Mouse (Mus musculus): ENCODE data around the gene Efna5.

DNA sequence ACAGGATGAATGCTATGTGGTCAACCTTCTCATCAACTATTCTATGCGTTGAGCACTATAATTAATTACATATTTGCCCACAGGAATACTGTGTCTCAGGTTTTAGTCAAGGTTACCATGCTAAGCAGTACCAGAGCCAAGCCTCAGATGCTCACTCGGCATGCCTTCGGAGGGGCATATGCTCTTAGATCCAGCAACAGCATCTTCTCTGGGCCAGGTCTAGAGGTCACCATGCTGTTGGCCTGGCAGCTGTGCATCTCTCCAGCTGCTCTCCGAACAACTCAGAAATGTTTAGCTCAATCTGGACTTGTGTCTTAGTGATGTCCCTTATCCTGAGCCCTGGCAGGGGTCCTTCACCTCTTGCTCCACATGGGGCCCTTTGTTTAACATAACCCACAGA, 114.4 kb downstream of the Efna5 start:
- no peak for TF ChIP-seq POLR2A (IDR thresholded peaks at IDR 0.05; ENCODE audit: control insufficient read depth, low read depth, low read length)
- no peak for TF ChIP-seq CTCF (IDR thresholded peaks at IDR 0.05; ENCODE audit: control insufficient read depth, insufficient read depth, insufficient replicate concordance, low read depth, low read length)

All from testis, adult 2 months (tissue).